Mouse (Mus musculus): Measurements from ENCODE around the gene Lgals7. TPM values are rescaled to one million over a fixed set of nuclear protein-coding genes. Genes with fewer than 3 reads are reported as not detected.
"Not testable (repeated sequence)": the region's sequence is repeated elsewhere in the genome, so short reads cannot be mapped to it uniquely, and the experiment has no call there.

Lgals7 gene
- polyA plus RNA-seq, 1 experiment from 2014 or later = 5.3 TPM

DNA sequence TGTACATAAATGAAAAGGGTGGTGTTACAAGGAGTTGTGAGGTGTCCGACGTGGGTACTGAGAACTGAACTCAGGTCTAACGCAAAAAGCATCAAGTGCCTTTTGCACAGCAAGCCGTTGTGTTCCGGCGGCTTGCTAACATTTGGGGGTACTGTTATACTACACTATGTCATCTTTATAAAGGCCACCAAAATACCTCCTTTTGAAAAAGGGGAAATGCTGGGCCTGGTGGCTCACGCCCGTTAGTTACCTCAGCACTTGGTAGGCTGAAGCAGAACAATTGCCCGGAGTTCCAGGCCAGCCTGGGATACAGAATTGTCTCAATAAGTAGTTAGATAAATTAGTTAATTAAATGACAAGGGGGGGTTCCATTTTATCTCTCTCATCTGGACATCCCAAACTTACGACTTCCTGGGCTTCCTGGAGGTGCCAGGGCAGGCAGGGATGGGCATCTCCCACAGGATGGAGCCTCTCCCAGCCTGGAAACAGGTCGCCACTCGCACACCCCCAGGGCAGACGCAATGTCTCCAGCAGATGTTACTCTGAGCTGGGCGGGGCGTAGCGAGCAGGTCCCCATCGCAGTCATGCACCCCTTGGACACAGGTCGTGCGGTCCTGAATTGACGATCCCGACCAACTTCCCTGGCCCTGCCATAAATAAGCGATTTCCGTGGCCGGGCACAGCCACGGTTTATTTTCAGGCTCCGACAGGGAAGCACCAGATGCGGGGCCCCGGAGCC is 3.3 kb downstream of the Lgals7 start:
- 92% methylated on average over 28 of the region's 28 CpGs for WGBS
- no peak overlapping the region for H3K4me3 ChIP-seq (ENCODE audit: low read length)
- no peaks in the 10 kb centered on the region for H3K36me3 ChIP-seq (ENCODE audit: control insufficient read depth, insufficient read depth, low read length)
- H3K4me1 ChIP-seq (ENCODE audit: control insufficient read depth, insufficient read depth, low read depth, low read length) = peaks cover 2% of the 10 kb centered on the region; the same call in 1 of the 2 replicates
- ATAC-seq = no peak
- no peaks in the 10 kb centered on the region for H3K9me3 ChIP-seq (ENCODE audit: control insufficient read depth, low read length)
- no peak overlapping the region for H3K27ac ChIP-seq (ENCODE audit: low read depth, low read length)
- no peaks in the 10 kb centered on the region for H3K27me3 ChIP-seq (replicated peaks; ENCODE audit: control insufficient read depth, insufficient read depth, low read length)
- H3K9ac ChIP-seq (ENCODE audit: low read depth, low read length) = no peak overlapping the region
- no peak overlapping the region for H3K4me2 ChIP-seq (ENCODE audit: low read length)

DNA sequence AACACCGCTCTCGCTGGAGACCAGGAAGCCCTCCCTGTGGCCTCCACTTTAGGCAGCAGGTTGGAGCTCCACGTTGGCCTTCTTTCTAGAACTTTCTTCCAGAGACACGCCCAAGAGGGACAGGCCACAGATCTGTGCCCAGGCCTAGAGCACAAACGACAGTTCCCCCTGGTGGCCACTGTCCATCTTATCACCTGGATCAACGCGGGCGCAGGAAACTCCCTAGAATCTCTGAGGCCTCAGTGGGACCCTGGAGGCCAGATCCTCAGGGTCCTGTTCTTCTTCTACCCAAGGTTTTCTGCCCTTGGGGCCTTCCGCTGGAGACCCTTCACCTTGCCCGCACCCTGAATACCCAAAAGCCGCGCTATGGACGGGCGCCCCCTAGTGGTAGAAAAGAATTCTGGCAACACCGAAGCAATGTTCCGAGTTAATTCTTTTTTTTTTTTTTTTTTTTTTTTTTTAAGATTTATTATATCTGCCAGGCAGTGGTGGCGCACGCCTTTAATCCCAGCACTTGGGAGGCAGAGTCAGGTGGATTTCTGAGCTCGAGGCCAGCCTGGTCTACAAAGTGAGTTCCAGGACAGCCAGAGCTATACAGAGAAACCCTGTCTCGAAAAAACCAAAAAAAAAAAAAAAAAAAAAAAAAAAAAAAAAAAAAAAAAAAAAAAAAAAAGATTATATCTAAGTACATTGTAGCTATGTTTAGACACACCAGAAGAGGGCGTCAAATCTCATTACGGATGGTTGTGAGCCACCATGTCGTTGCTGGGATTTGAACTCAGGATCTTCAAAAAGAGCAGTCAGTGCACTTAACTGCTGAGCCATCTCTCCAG is 4.1 kb downstream of the Lgals7 start:
- not testable (repeated sequence) for H3K4me1 ChIP-seq (ENCODE audit: control insufficient read depth, insufficient read depth, low read depth, low read length); H3K27me3 ChIP-seq (replicated peaks; ENCODE audit: control insufficient read depth, insufficient read depth, low read length); H3K36me3 ChIP-seq (ENCODE audit: control insufficient read depth, insufficient read depth, low read length); H3K9ac ChIP-seq (ENCODE audit: low read depth, low read length); H3K9me3 ChIP-seq (ENCODE audit: control insufficient read depth, low read length); H3K27ac ChIP-seq (ENCODE audit: low read depth, low read length); ATAC-seq; H3K4me3 ChIP-seq (ENCODE audit: low read length)
- WGBS = 30% methylated on average over 23 of the region's 23 CpGs
- H3K4me2 ChIP-seq (ENCODE audit: low read length) = peak overlapping the region; percentile 28

DNA sequence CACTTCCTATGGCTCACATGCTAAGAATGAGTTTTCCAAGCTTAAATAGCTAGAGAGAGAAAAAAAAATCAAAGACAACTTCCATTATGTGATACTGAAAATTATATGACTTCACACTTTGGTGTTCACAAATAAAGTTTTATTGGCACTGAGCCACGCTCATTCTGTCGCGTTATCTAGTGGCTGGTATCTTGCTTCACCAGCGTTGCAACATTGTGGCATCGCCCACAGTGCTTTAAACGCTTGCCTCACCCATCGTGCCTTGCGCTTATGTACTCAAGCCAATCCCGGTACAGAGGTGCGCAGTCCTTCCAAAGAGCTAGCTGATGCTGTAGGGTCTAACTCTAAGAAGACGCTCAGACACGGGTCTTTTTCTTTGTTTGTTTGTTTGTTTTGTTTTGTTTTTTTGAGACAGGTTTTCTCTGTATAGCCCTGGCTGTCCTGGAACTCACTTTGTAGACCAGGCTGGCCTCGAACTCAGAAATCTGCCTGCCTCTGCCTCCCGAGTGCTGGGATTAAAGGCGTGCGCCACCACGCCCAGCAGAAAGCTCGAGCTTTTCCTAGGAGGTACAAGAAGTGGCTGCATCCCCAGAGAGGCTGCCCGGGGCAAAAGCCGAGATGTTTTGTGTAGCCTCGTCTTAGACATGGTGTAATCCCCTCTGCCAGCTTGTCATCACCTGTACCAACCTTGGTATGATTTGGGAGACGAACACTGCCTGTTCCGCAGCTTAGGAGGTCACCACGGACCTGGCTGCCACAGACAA is 7.4 kb downstream of the Lgals7 start:
- H3K9me3 ChIP-seq (ENCODE audit: control insufficient read depth, low read length) = no peaks in the 10 kb centered on the region
- no peaks in the 10 kb centered on the region for H3K27me3 ChIP-seq (replicated peaks; ENCODE audit: control insufficient read depth, insufficient read depth, low read length)
- H3K36me3 ChIP-seq (ENCODE audit: control insufficient read depth, insufficient read depth, low read length) = no peaks in the 10 kb centered on the region
- no peak overlapping the region for H3K9ac ChIP-seq (ENCODE audit: low read depth, low read length)
- no peak overlapping the region for H3K4me2 ChIP-seq (ENCODE audit: low read length)
- 89% methylated on average over 24 of the region's 24 CpGs for WGBS
- no peak overlapping the region for H3K4me3 ChIP-seq (ENCODE audit: low read length)
- no peak for ATAC-seq
- H3K27ac ChIP-seq (ENCODE audit: low read depth, low read length) = no peak overlapping the region
- H3K4me1 ChIP-seq (ENCODE audit: control insufficient read depth, insufficient read depth, low read depth, low read length) = no peaks in the 10 kb centered on the region

DNA sequence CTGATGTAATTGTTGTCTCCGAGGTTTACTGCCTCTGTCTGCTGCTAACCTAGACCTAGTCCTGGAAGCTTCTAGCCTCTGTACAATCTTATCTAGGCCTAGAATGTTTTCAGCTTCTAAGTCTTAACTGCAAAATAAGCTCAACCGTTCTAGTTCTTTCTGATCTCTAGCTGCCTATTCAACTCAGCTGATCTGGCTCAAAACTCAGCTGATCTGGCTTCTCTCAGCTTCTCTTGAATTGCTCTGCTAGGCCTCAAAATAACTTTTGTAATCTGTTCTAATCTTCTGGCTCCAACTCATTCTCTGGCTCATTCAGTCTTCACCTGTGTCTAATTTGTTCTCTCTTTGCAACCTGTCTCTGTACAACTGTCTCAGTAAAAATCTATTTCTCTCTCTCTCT is 10.9 kb downstream of the Lgals7 start:
- Histone ChIP-seq H3K9ac (ENCODE audit: low read depth, low read length) (no peak overlapping the region), H3K9me3 (ENCODE audit: control insufficient read depth, low read length) (no peaks in the 10 kb centered on the region), H3K27ac (ENCODE audit: low read depth, low read length) (no peak overlapping the region), H3K36me3 (ENCODE audit: control insufficient read depth, insufficient read depth, low read length) (no peaks in the 10 kb centered on the region), H3K27me3 (replicated peaks; ENCODE audit: control insufficient read depth, insufficient read depth, low read length) (no peaks in the 10 kb centered on the region), H3K4me2 (ENCODE audit: low read length) (no peak overlapping the region), H3K4me1 (ENCODE audit: control insufficient read depth, insufficient read depth, low read depth, low read length) (no peaks in the 10 kb centered on the region), H3K4me3 (ENCODE audit: low read length) (no peak overlapping the region)
- ATAC-seq = no peak
- WGBS = 91% methylated on average over 2 of the region's 2 CpGs

DNA sequence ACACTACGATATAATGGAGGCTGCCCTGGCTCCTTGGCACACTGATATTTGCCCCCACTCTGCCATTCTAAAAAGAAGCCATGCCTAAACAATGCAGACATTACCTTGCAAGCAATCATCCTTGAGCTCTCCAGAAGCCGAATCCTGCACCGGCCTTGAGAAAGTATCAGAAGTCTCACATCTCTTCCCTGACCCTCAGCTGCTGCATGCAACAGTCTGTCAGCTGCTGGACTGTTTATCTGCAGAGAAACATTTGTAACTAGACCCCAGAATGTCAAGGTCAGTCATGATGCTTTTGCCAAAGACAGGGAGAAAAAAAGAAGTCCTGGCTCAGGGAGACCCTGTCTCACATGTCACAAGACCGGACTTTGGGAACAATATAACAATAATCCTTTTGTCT is 12.4 kb downstream of the Lgals7 start:
- no peak for ATAC-seq
- 71% methylated on average over 4 of the region's 4 CpGs for WGBS
- no peaks in the 10 kb centered on the region for H3K36me3 ChIP-seq (ENCODE audit: control insufficient read depth, insufficient read depth, low read length)
- no peaks in the 10 kb centered on the region for H3K27me3 ChIP-seq (replicated peaks; ENCODE audit: control insufficient read depth, insufficient read depth, low read length)
- no peak overlapping the region for H3K9ac ChIP-seq (ENCODE audit: low read depth, low read length)
- no peaks in the 10 kb centered on the region for H3K9me3 ChIP-seq (ENCODE audit: control insufficient read depth, low read length)
- H3K4me1 ChIP-seq (ENCODE audit: control insufficient read depth, insufficient read depth, low read depth, low read length) = no peaks in the 10 kb centered on the region
- H3K27ac ChIP-seq (ENCODE audit: low read depth, low read length) = no peak overlapping the region
- no peak overlapping the region for H3K4me2 ChIP-seq (ENCODE audit: low read length)
- no peak overlapping the region for H3K4me3 ChIP-seq (ENCODE audit: low read length)

DNA sequence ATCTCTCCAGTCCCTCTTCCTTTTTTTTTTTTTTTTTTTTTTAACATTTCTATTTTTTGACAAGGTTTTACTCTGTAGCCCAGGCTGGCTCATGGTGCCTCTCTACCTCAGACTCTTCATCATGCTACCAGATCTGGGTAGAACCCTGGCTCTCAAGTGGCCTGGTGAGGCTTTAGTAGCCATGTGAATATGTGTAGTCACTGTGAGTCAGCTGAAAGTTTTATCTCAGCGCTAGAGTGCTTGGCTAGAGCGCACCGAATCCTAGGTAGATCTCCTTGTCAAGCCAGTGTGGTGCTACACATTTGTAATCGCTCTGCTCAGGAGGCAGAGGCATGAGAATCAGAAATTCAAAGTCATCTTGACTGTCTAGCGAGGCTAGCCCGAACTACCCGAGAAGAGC is 13.5 kb downstream of the Lgals7 start:
- H3K4me2 ChIP-seq (ENCODE audit: low read length) = no peak overlapping the region
- H3K4me3 ChIP-seq (ENCODE audit: low read length) = no peak overlapping the region
- no peak overlapping the region for H3K27ac ChIP-seq (ENCODE audit: low read depth, low read length)
- no peaks in the 10 kb centered on the region for H3K27me3 ChIP-seq (replicated peaks; ENCODE audit: control insufficient read depth, insufficient read depth, low read length)
- no peaks in the 10 kb centered on the region for H3K4me1 ChIP-seq (ENCODE audit: control insufficient read depth, insufficient read depth, low read depth, low read length)
- ATAC-seq = no peak
- no peaks in the 10 kb centered on the region for H3K36me3 ChIP-seq (ENCODE audit: control insufficient read depth, insufficient read depth, low read length)
- H3K9me3 ChIP-seq (ENCODE audit: control insufficient read depth, low read length) = no peaks in the 10 kb centered on the region
- WGBS = 92% methylated on average over 7 of the region's 7 CpGs
- no peak overlapping the region for H3K9ac ChIP-seq (ENCODE audit: low read depth, low read length)

DNA sequence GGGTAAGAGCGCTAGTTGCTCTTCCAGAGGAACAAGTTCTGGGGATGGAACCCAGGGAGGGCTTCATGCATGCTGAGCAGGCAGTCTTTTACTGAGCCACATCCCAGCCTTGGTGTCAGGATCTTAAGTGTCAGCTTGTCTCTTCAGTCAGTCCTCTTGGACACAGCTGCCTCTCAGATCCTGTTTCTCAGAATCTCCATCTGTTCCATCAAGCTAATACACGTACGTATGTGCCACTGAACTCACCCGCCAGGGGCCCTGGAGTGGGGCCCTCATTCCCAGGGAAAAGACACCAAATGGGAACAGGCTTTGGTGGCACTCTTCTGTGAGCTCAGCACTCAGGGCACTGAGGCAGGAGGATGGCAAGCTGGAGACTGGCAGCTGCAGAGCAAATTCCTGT is 14.2 kb downstream of the Lgals7 start:
- H3K36me3 ChIP-seq (ENCODE audit: control insufficient read depth, insufficient read depth, low read length) = no peaks in the 10 kb centered on the region
- H3K9me3 ChIP-seq (ENCODE audit: control insufficient read depth, low read length) = no peaks in the 10 kb centered on the region
- no peaks in the 10 kb centered on the region for H3K27me3 ChIP-seq (replicated peaks; ENCODE audit: control insufficient read depth, insufficient read depth, low read length)
- 79% methylated on average over 4 of the region's 4 CpGs for WGBS
- H3K27ac ChIP-seq (ENCODE audit: low read depth, low read length) = no peak overlapping the region
- H3K4me1 ChIP-seq (ENCODE audit: control insufficient read depth, insufficient read depth, low read depth, low read length) = no peaks in the 10 kb centered on the region
- no peak overlapping the region for H3K4me2 ChIP-seq (ENCODE audit: low read length)
- ATAC-seq = no peak
- H3K9ac ChIP-seq (ENCODE audit: low read depth, low read length) = no peak overlapping the region
- H3K4me3 ChIP-seq (ENCODE audit: low read length) = no peak overlapping the region

DNA sequence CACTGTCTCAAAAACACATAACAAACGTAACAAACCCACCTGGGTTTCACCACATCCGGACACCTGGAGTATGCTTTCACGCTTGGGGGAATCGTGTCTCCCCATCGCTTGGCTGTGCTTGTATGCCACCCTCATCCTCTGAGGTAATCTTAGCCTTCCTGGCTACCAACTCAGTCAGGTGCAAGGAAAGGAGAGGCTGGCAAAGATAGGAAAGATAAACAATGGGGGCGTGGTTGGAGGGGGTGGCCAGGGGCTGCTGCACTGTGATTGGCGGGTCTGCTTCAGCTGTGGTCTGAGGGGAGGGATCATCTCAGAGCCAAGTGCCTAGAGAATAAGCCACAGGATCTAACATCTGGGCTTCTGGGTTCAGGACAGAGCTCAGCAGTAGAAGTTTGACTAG is 16.0 kb downstream of the Lgals7 start:
- H3K4me3 ChIP-seq (ENCODE audit: low read length) = no peak overlapping the region
- no peak overlapping the region for H3K4me2 ChIP-seq (ENCODE audit: low read length)
- H3K36me3 ChIP-seq (ENCODE audit: control insufficient read depth, insufficient read depth, low read length) = no peaks in the 10 kb centered on the region
- H3K27ac ChIP-seq (ENCODE audit: low read depth, low read length) = no peak overlapping the region
- H3K9ac ChIP-seq (ENCODE audit: low read depth, low read length) = no peak overlapping the region
- no peaks in the 10 kb centered on the region for H3K9me3 ChIP-seq (ENCODE audit: control insufficient read depth, low read length)
- H3K4me1 ChIP-seq (ENCODE audit: control insufficient read depth, insufficient read depth, low read depth, low read length) = no peaks in the 10 kb centered on the region
- no peaks in the 10 kb centered on the region for H3K27me3 ChIP-seq (replicated peaks; ENCODE audit: control insufficient read depth, insufficient read depth, low read length)
- ATAC-seq = no peak
- 72% methylated on average over 7 of the region's 7 CpGs for WGBS

DNA sequence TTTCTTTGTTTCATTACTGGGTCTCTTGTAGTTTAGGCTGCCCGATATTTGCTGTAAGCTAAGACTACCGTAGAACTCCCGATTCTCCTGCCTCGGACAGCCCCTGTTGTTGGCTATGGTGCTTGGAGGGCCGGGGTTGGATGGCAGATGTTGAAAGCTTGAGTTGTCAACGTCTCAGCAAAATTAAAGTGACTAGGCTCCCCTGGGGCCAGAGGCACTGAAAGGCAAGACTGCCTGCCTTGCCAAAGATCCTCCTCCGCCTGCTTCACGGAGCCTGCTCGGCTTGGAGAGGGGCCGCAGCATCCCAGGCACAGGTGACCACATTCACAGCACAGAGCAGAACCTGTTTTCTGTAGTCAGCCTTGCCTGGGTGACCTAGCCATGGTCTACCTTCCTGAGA is 16.9 kb downstream of the Lgals7 start:
- Histone ChIP-seq H3K9me3 (ENCODE audit: control insufficient read depth, low read length) (no peaks in the 10 kb centered on the region), H3K27ac (ENCODE audit: low read depth, low read length) (no peak overlapping the region), H3K27me3 (replicated peaks; ENCODE audit: control insufficient read depth, insufficient read depth, low read length) (no peaks in the 10 kb centered on the region), H3K4me2 (ENCODE audit: low read length) (no peak overlapping the region), H3K9ac (ENCODE audit: low read depth, low read length) (no peak overlapping the region), H3K36me3 (ENCODE audit: control insufficient read depth, insufficient read depth, low read length) (no peaks in the 10 kb centered on the region), H3K4me3 (ENCODE audit: low read length) (no peak overlapping the region), H3K4me1 (ENCODE audit: control insufficient read depth, insufficient read depth, low read depth, low read length) (no peaks in the 10 kb centered on the region)
- whole genome bisulfite sequencing = 65% methylated on average over 10 of the region's 10 CpGs
- no peak for ATAC-seq
